Mouse (Mus musculus) embryonic facial prominence, embryonic 15.5 days (tissue): ENCODE measurements around the gene 4930442H23Rik. TPM values are rescaled to one million over a fixed set of nuclear protein-coding genes. Genes with fewer than 3 reads are reported as not detected.

Source experiments
- ATAC-seq: fragments of 200-750 bp; cut with Nextera tagmentation; 2 replicates; pipeline ENCODE4 v1.8.0; 2017; ENCODE audit warnings: low read depth, moderate TSS enrichment; ENCODE audit not compliant: insufficient number of reproducible peaks, low FRiP score, low TSS enrichment
- H3K27ac ChIP-seq: fragments of 300-500 bp; sonication (generic); replicated peaks from 2 replicates; pipeline ENCODE4 v1.5.1; 2015; ENCODE audit warnings: mild to moderate bottlenecking, inconsistent platforms
- H3K27me3 ChIP-seq: fragments of 300-500 bp; sonication (generic); 2 replicates; pipeline ENCODE4 v1.6.1; 2015; ENCODE audit warnings: inconsistent platforms
- H3K36me3 ChIP-seq: fragments of 300-500 bp; sonication (generic); 2 replicates; pipeline ENCODE4 v1.6.1; 2015; ENCODE audit warnings: mild to moderate bottlenecking, inconsistent platforms
- H3K4me1 ChIP-seq: fragments of 300-500 bp; sonication (generic); 2 replicates; pipeline ENCODE4 v1.6.1; 2015; ENCODE audit warnings: inconsistent platforms
- H3K4me2 ChIP-seq: fragments of 300-500 bp; sonication (generic); replicated peaks from 2 replicates; pipeline ENCODE4 v1.6.1; 2015; ENCODE audit warnings: mild to moderate bottlenecking, inconsistent platforms
- H3K4me3 ChIP-seq: fragments of 300-500 bp; sonication (generic); replicated peaks from 2 replicates; pipeline ENCODE4 v1.5.1; 2015; ENCODE audit warnings: mild to moderate bottlenecking, inconsistent platforms
- H3K9ac ChIP-seq: fragments of 300-500 bp; sonication (generic); 2 replicates; pipeline ENCODE4 v1.6.1; 2015; ENCODE audit warnings: inconsistent platforms
- H3K9me3 ChIP-seq: fragments of 300-500 bp; sonication (generic); replicated peaks from 2 replicates; pipeline ENCODE4 v1.6.1; 2016; ENCODE audit warnings: inconsistent platforms
- WGBS: fragments of 180-500 bp; shearing (Covaris S2); methylation state at CpG from one replicate; pipeline ENCODE4 v1.1.7; 2015; 5-methylcytosine and 5-hydroxymethylcytosine counted together
- polyA plus RNA-seq: library from polyadenylated mRNA; unstranded; fragments of >200 nt; fragmentation: Nextera tagmentation; extraction: Ambion mirVana; gene quantifications from 2 replicates; pipeline ENCODE4 v1.2.1, GENCODE M21; 2015

Gene 4930442H23Rik
- polyA plus RNA-seq, 1 experiment from 2014 or later: 0.21 TPM

DNA sequence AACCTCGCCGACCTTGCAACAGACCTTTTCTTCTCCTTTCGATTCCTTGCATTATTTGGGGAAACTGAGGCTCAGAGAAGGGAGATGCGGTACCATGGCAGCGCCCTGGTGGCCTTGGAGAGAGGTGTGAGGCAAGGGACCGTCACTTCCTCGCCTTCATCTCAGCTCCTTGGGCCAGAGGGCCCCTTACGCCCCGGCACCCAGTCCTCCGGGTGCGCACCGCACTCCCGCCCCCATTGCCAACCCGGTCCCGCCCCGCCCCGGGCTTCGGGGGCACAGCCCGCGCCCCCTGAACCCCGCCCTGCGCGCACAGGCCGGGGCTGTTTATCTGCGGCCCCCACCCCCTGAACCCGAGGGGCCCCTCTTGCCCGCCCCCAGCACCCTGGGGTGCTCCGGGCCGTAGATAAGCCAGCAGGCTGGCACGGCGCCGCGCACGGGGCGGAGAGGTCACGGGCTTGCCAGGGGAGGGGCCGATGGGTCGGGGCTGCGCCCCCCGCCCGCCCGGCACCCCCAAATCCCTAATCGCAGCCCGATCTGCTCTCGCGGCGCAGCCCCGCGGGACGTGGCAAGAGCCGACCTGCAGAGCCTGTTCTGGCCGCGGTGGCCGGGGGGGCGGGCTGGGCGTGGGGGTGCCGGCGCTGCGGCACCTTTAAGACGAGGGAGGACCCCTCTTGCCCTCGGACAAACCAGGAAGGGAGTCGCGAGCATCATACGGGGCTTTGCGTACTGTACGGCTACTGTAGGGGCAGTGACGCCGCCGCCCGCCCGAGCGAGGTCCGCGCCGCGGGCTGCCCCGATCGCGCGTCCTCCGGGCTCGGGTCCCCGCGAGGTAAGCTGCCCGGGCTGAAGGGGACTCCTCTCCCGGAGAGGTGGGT is 47.6 kb downstream of the 4930442H23Rik start:
- peak overlapping the region; percentile 96 for H3K4me2 ChIP-seq
- no peaks in the 10 kb centered on the region for H3K36me3 ChIP-seq
- H3K27ac ChIP-seq: peak overlapping the region; percentile 99
- H3K9ac ChIP-seq: peak overlapping the region; percentile 97
- WGBS: 1% methylated on average over 78 of the region's 86 CpGs
- H3K27me3 ChIP-seq: peaks cover 15% of the 10 kb centered on the region
- ATAC-seq: peak; percentile 31
- H3K9me3 ChIP-seq: no peaks in the 10 kb centered on the region
- H3K4me3 ChIP-seq: peak overlapping the region; percentile 92
- H3K4me1 ChIP-seq: peaks cover 49% of the 10 kb centered on the region

- Histone ChIP-seq H3K4me2 (peak within 1 kb of the TSS; percentile 96), H3K9me3 (no peaks in the 10 kb centered on the region), H3K27ac (peak within 1 kb of the TSS; percentile 99), H3K4me3 (peak within 1 kb of the TSS; percentile 92), H3K4me1 (peaks cover 40% of the 10 kb centered on the region), H3K27me3 (peaks cover 15% of the 10 kb centered on the region), H3K9ac (peak within 1 kb of the TSS; percentile 97), H3K36me3 (no peaks in the 10 kb centered on the region)
- WGBS: 2% methylated on average over 40 of the region's 41 CpGs
- ATAC-seq: no peak
These were observed 48.5 kb downstream of the 4930442H23Rik start, which contains the start of gene Zbtb7a for GRCm38 (mm10) chr10:81134966-81135681. TSS of gene Zbtb7a (plus strand) at chr10:81135220.

- Histone ChIP-seq H3K9me3 (no peaks in the 10 kb centered on the region), H3K27me3 (peaks cover 15% of the 10 kb centered on the region), H3K9ac (no peak overlapping the region), H3K4me1 (peaks cover 40% of the 10 kb centered on the region), H3K36me3 (no peaks in the 10 kb centered on the region), H3K4me3 (peak overlapping the region; percentile 92), H3K27ac (0 out of 2 replicates have a peak overlapping the region, but pooled peaks have one; percentile 34), H3K4me2 (peak overlapping the region; percentile 28)
- no peak for ATAC-seq
- 2% methylated on average over 16 of the region's 16 CpGs for WGBS
These were observed 49.5 kb downstream of the 4930442H23Rik start for GRCm38 (mm10) chr10:81134181-81134587.

Other genes starting within 250 kb of the 4930442H23Rik start
- 11.2 and 12.3 TPM in 2 replicates for gene Gng7, start 168.9 kb downstream of the 4930442H23Rik start, polyA plus RNA-seq
- 1.4 and 1.9 TPM in 2 replicates for gene Diras1, start 158.2 kb downstream of the 4930442H23Rik start, polyA plus RNA-seq
- gene Slc39a3, start 146.4 kb downstream of the 4930442H23Rik start, polyA plus RNA-seq: 21.7 and 22.7 TPM in 2 replicates
- gene Sgta, start 123.7 kb downstream of the 4930442H23Rik start, polyA plus RNA-seq: 199 and 216 TPM in 2 replicates
- 81.3 and 87.7 TPM in 2 replicates for gene Thop1, start 113.8 kb downstream of the 4930442H23Rik start, polyA plus RNA-seq
- 0.89 and 0.92 TPM in 2 replicates for gene Creb3l3, start 85.0 kb downstream of the 4930442H23Rik start, polyA plus RNA-seq
- 189 and 197 TPM in 2 replicates for gene Map2k2, start 77.9 kb downstream of the 4930442H23Rik start, polyA plus RNA-seq
- 57.6 and 59.4 TPM in 2 replicates for gene Zbtb7a, start 48.6 kb downstream of the 4930442H23Rik start, polyA plus RNA-seq
- 52.0 and 52.7 TPM in 2 replicates for gene Pias4, start 15.9 kb downstream of the 4930442H23Rik start, polyA plus RNA-seq
- 654 and 688 TPM in 2 replicates for gene Eef2, start 7.2 kb downstream of the 4930442H23Rik start, polyA plus RNA-seq
- 65.4 and 67.7 TPM in 2 replicates for gene Dapk3, start 844 bp downstream of the 4930442H23Rik start, polyA plus RNA-seq
- 0.36 and 0.54 TPM in 2 replicates for gene Nmrk2, start 18.2 kb upstream of the 4930442H23Rik start, polyA plus RNA-seq
- gene Atcay, start 47.0 kb upstream of the 4930442H23Rik start, polyA plus RNA-seq: 0.47 and 0.69 TPM in 2 replicates
- 13.7 and 16.0 TPM in 2 replicates for gene Zfr2, start 49.3 kb upstream of the 4930442H23Rik start, polyA plus RNA-seq
- 7.1 and 9.1 TPM in 2 replicates for gene Matk, start 69.1 kb upstream of the 4930442H23Rik start, polyA plus RNA-seq
- 199 and 203 TPM in 2 replicates for gene Mrpl54, start 83.1 kb upstream of the 4930442H23Rik start, polyA plus RNA-seq
- gene Apba3, start 83.1 kb upstream of the 4930442H23Rik start, polyA plus RNA-seq: 70.9 and 77.4 TPM in 2 replicates
- 15.1 and 22.6 TPM in 2 replicates for gene Tjp3, start 107.7 kb upstream of the 4930442H23Rik start, polyA plus RNA-seq
- gene Pip5k1c, start 109.1 kb upstream of the 4930442H23Rik start, polyA plus RNA-seq: 51.1 and 53.8 TPM in 2 replicates
- 41.4 and 44.0 TPM in 2 replicates for gene Cactin, start 137.3 kb upstream of the 4930442H23Rik start, polyA plus RNA-seq
- 13.2 and 14.2 TPM in 2 replicates for gene Tbxa2r, start 144.9 kb upstream of the 4930442H23Rik start, polyA plus RNA-seq
- 0.29 and 0.35 TPM in 2 replicates for gene Gipc3, start 159.4 kb upstream of the 4930442H23Rik start, polyA plus RNA-seq
- gene Hmg20b, start 166.6 kb upstream of the 4930442H23Rik start, polyA plus RNA-seq: 94.7 and 96.1 TPM in 2 replicates
- 15.8 and 16.2 TPM in 2 replicates for gene Mfsd12, start 173.6 kb upstream of the 4930442H23Rik start, polyA plus RNA-seq
- 0.73 and 1.3 TPM in 2 replicates for gene 4930404N11Rik, start 182.0 kb upstream of the 4930442H23Rik start, polyA plus RNA-seq
- 98.8 and 102 TPM in 2 replicates for gene Fzr1, start 194.7 kb upstream of the 4930442H23Rik start, polyA plus RNA-seq
- 83.1 and 85.2 TPM in 2 replicates for gene Dohh, start 200.6 kb upstream of the 4930442H23Rik start, polyA plus RNA-seq
- gene Gm48551, start 200.6 kb upstream of the 4930442H23Rik start, polyA plus RNA-seq: 3.1 and 3.2 TPM in 2 replicates
- gene Gm48552, start 205.2 kb upstream of the 4930442H23Rik start, polyA plus RNA-seq: 1.6 and 2.9 TPM in 2 replicates
- gene Smim24, start 209.2 kb upstream of the 4930442H23Rik start, polyA plus RNA-seq: 5.0 and 8.3 TPM in 2 replicates